Mouse (Mus musculus) bone marrow macrophage, adult 2 months (primary cell): Measurements from ENCODE around the gene Prpsap1. TPM values are rescaled to one million over a fixed set of nuclear protein-coding genes. Genes with fewer than 3 reads are reported as not detected.

Experiments used
- H3K27ac ChIP-seq: 2 replicates; pipeline ENCODE4 v1.5.1; 2012; ENCODE audit warnings: low read depth, low read length; ENCODE audit not compliant: insufficient read depth
- H3K4me1 ChIP-seq: 2 replicates; pipeline ENCODE4 v1.6.1; 2012; ENCODE audit warnings: low read length; ENCODE audit not compliant: control insufficient read depth, insufficient read depth
- H3K4me3 ChIP-seq: 2 replicates; pipeline ENCODE4 v1.5.1; 2012; ENCODE audit warnings: mild to moderate bottlenecking, low read length, moderate library complexity; ENCODE audit not compliant: insufficient read depth
- CTCF ChIP-seq: IDR thresholded peaks from 2 replicates; pipeline ENCODE4 v1.5.1; 2012; ENCODE audit warnings: low read depth, mild to moderate bottlenecking, low read length, moderate library complexity
- POLR2A ChIP-seq: IDR thresholded peaks from 2 replicates; pipeline ENCODE4 v1.6.1; 2012; ENCODE audit warnings: mild to moderate bottlenecking, low read depth, low read length, borderline replicate concordance
- polyA plus RNA-seq: library from polyadenylated mRNA; stranded (reverse); fragments of >200 nt; gene quantifications from 2 replicates; pipeline ENCODE4 v1.2.4, GENCODE M21; 2012; ENCODE audit not compliant: missing spikeins, insufficient read depth, insufficient read length

The Prpsap1 gene
- polyA plus RNA-seq, 1 experiment = 54.5 TPM

- no peak overlapping the region for H3K4me3 ChIP-seq
- H3K4me1 ChIP-seq = peaks cover 37% of the 10 kb centered on the region
- no peak overlapping the region for H3K27ac ChIP-seq
- TF ChIP-seq CTCF (no peak), POLR2A (no peak)
Observed at GRCm38 (mm10) chr11:116422562-116422961, 71.4 kb downstream of the Prpsap1 start.

GRCm38 (mm10) chr11:116421102-116421501 lies 72.9 kb downstream of the Prpsap1 start:
- H3K27ac ChIP-seq = no peak overlapping the region
- peaks cover 36% of the 10 kb centered on the region for H3K4me1 ChIP-seq
- H3K4me3 ChIP-seq = no peak overlapping the region
- TF ChIP-seq CTCF (no peak), POLR2A (no peak)

Other genes starting within 250 kb of the Prpsap1 start
- gene Srp68, start 220.0 kb downstream of the Prpsap1 start, polyA plus RNA-seq = 42.5 and 43.7 TPM in 2 replicates
- gene Galr2, start 213.3 kb downstream of the Prpsap1 start, polyA plus RNA-seq = 0.41 TPM in 1 of 2 replicates, not detected in the other
- 71.8 and 88.2 TPM in 2 replicates for gene Exoc7, start 187.0 kb downstream of the Prpsap1 start, polyA plus RNA-seq
- not detected in 2 replicates for gene Foxj1, start 158.8 kb downstream of the Prpsap1 start, polyA plus RNA-seq
- 12.3 and 12.4 TPM in 2 replicates for gene Rnf157, start 81.2 kb downstream of the Prpsap1 start, polyA plus RNA-seq
- 123 and 152 TPM in 2 replicates for gene Ubald2, start 60.1 kb downstream of the Prpsap1 start, polyA plus RNA-seq
- gene Qrich2, start 28.0 kb downstream of the Prpsap1 start, polyA plus RNA-seq = not detected in 2 replicates
- not detected in 2 replicates for gene Sphk1, start 36.7 kb upstream of the Prpsap1 start, polyA plus RNA-seq
- gene Ube2o, start 87.2 kb upstream of the Prpsap1 start, polyA plus RNA-seq = 6.2 and 8.0 TPM in 2 replicates
- not detected in 2 replicates for gene Aanat, start 92.2 kb upstream of the Prpsap1 start, polyA plus RNA-seq
- 37.5 and 39.0 TPM in 2 replicates for gene Rhbdf2, start 132.8 kb upstream of the Prpsap1 start, polyA plus RNA-seq
- gene Prcd, start 159.3 kb upstream of the Prpsap1 start, polyA plus RNA-seq = not detected in 2 replicates
- not detected in 2 replicates for gene Cygb, start 160.1 kb upstream of the Prpsap1 start, polyA plus RNA-seq